Mouse (Mus musculus): ENCODE data around the gene Ttll13. TPM values are rescaled to one million over a fixed set of nuclear protein-coding genes. Genes with fewer than 3 reads are reported as not detected.

Ttll13 gene
- polyA plus RNA-seq (2014; fragmentation: Nextera tagmentation; extraction: Ambion mirVana): 0.31 and 0.51 TPM in 2 replicates

GRCm38 (mm10) chr7:80246148-80246721 is at the start of gene Ttll13:
Gene Ttll13 (plus strand): TSS chr7:80246376.
- ATAC-seq (replicated peaks; ENCODE audit: insufficient number of reproducible peaks, low FRiP score, low TSS enrichment): peak; percentile 97
- peak within 1 kb of the TSS; percentile 54 for H3K4me3 ChIP-seq (ENCODE audit: low read depth, low read length)
- peaks cover 2% of the 10 kb centered on the region; the same call in 1 of the 2 replicates for H3K4me1 ChIP-seq (ENCODE audit: control insufficient read depth, insufficient read depth, low read length)
- peak within 1 kb of the TSS; percentile 65 for H3K4me2 ChIP-seq
- H3K27ac ChIP-seq (ENCODE audit: low read depth, low read length): peak within 1 kb of the TSS; percentile 86
- peak within 1 kb of the TSS; percentile 66 for H3K9ac ChIP-seq (ENCODE audit: low read depth, low read length)
- H3K9me3 ChIP-seq (replicated peaks; ENCODE audit: control insufficient read depth, low read length): no peaks in the 10 kb centered on the region
- H3K27me3 ChIP-seq (ENCODE audit: control insufficient read depth, insufficient read depth, low read length): no peaks in the 10 kb centered on the region
- under 1% methylated on average over 48 of the region's 48 CpGs for WGBS (ENCODE audit: insufficient replicate concordance)
- H3K36me3 ChIP-seq (ENCODE audit: control insufficient read depth, insufficient read depth, low read length): no peaks in the 10 kb centered on the region

DNA sequence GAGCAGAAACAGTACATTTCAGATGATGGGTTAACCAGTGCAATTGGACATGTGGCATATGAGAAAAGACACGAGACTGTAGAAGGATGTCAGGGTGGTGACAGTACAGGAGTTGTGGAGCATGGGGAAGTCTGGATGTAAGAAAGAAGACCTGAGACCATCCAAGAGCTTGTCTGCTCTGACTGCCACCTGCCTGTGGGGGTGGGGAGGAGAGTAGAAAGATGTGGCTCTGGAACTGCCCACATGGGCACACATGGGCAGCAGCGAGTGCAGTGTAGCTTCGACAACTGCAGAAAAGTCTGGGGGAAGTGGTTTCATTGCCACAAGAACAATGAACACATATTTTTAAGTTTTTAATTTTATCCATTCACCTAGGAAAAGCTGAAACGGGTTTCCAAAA is 48.8 kb upstream of the Ttll13 start:
- no peak overlapping the region for H3K27ac ChIP-seq (ENCODE audit: low read depth, low read length)
- WGBS (ENCODE audit: insufficient replicate concordance): 20% methylated on average over 4 of the region's 4 CpGs
- H3K9me3 ChIP-seq (replicated peaks; ENCODE audit: control insufficient read depth, low read length): no peaks in the 10 kb centered on the region
- H3K27me3 ChIP-seq (ENCODE audit: control insufficient read depth, insufficient read depth, low read length): no peaks in the 10 kb centered on the region
- H3K9ac ChIP-seq (ENCODE audit: low read depth, low read length): peak overlapping the region; percentile 82; the same call in 1 of the 2 replicates
- no peak for ATAC-seq (replicated peaks; ENCODE audit: insufficient number of reproducible peaks, low FRiP score, low TSS enrichment)
- H3K4me2 ChIP-seq: peak overlapping the region; percentile 95
- H3K4me1 ChIP-seq (ENCODE audit: control insufficient read depth, insufficient read depth, low read length): peaks cover 19% of the 10 kb centered on the region
- H3K36me3 ChIP-seq (ENCODE audit: control insufficient read depth, insufficient read depth, low read length): no peaks in the 10 kb centered on the region
- H3K4me3 ChIP-seq (ENCODE audit: low read depth, low read length): peak overlapping the region; percentile 68; the same call in 1 of the 2 replicates

- H3K4me3 ChIP-seq (ENCODE audit: low read depth, low read length): peak overlapping the region; percentile 68
- no peaks in the 10 kb centered on the region for H3K27me3 ChIP-seq (ENCODE audit: control insufficient read depth, insufficient read depth, low read length)
- peak overlapping the region; percentile 95 for H3K4me2 ChIP-seq
- H3K9ac ChIP-seq (ENCODE audit: low read depth, low read length): peak overlapping the region; percentile 82
- H3K4me1 ChIP-seq (ENCODE audit: control insufficient read depth, insufficient read depth, low read length): peaks cover 18% of the 10 kb centered on the region
- H3K9me3 ChIP-seq (replicated peaks; ENCODE audit: control insufficient read depth, low read length): no peaks in the 10 kb centered on the region
- no peaks in the 10 kb centered on the region for H3K36me3 ChIP-seq (ENCODE audit: control insufficient read depth, insufficient read depth, low read length)
- ATAC-seq (replicated peaks; ENCODE audit: insufficient number of reproducible peaks, low FRiP score, low TSS enrichment): peak; percentile 84
- WGBS (ENCODE audit: insufficient replicate concordance): under 1% methylated on average over 64 of the region's 74 CpGs
- peak overlapping the region; percentile 82 for H3K27ac ChIP-seq (ENCODE audit: low read depth, low read length)
Observed at GRCm38 (mm10) chr7:80197941-80198778, 48.0 kb upstream of the Ttll13 start.

DNA sequence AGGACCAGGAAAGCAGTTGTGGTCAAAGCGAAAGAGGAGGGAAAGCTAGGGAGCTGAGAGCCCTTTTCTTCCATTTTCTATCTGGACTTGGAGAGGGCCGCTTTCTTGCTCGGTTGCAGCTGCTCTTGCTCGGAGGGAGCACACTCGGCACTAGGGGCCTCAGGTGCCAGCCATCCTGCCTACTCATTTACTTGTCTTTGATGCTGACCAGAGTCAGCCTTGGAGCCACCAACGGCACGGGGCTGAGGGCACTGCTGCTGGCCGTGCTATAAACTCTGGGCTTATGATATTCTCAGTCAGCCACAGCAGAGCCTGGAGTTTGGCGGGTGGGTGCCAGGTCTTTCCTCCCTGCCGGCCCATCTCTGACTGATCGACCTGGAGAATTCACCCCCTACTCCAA is 47.3 kb upstream of the Ttll13 start:
- Histone ChIP-seq H3K27me3 (ENCODE audit: control insufficient read depth, insufficient read depth, low read length) (no peaks in the 10 kb centered on the region), H3K4me1 (ENCODE audit: control insufficient read depth, insufficient read depth, low read length) (peaks cover 23% of the 10 kb centered on the region), H3K4me3 (ENCODE audit: low read depth, low read length) (peak overlapping the region; percentile 68), H3K27ac (ENCODE audit: low read depth, low read length) (peak overlapping the region; percentile 82), H3K36me3 (ENCODE audit: control insufficient read depth, insufficient read depth, low read length) (no peaks in the 10 kb centered on the region), H3K4me2 (peak overlapping the region; percentile 95), H3K9ac (ENCODE audit: low read depth, low read length) (peak overlapping the region; percentile 82), H3K9me3 (replicated peaks; ENCODE audit: control insufficient read depth, low read length) (no peaks in the 10 kb centered on the region)
- no peak for ATAC-seq (replicated peaks; ENCODE audit: insufficient number of reproducible peaks, low FRiP score, low TSS enrichment)
- WGBS (ENCODE audit: insufficient replicate concordance): under 1% methylated on average over 11 of the region's 11 CpGs

DNA sequence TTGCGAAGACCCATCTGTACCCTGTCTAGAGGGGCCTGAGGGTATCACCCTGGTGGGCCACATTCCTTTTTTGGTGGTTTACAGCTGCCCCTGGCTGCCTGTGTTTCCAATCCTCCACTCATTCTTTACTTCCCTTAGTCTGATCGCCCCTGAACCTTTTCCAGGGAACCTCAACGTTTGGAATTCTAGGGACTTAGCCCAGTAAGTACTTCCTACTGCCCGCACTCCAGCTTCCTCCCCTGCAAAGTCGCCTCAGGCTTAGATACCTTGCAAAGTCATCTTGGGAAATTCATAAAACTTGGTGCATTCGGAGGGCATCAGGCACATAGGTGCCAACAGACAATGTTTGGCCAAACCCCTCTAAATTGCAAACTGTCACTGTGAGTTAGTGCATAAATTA is 46.9 kb upstream of the Ttll13 start:
- no peak for ATAC-seq (replicated peaks; ENCODE audit: insufficient number of reproducible peaks, low FRiP score, low TSS enrichment)
- Histone ChIP-seq H3K4me2 (peak overlapping the region; percentile 95), H3K27me3 (ENCODE audit: control insufficient read depth, insufficient read depth, low read length) (no peaks in the 10 kb centered on the region), H3K4me3 (ENCODE audit: low read depth, low read length) (peak overlapping the region; percentile 68), H3K36me3 (ENCODE audit: control insufficient read depth, insufficient read depth, low read length) (no peaks in the 10 kb centered on the region), H3K9me3 (replicated peaks; ENCODE audit: control insufficient read depth, low read length) (no peaks in the 10 kb centered on the region), H3K9ac (ENCODE audit: low read depth, low read length) (peak overlapping the region; percentile 82), H3K4me1 (ENCODE audit: control insufficient read depth, insufficient read depth, low read length) (peaks cover 23% of the 10 kb centered on the region), H3K27ac (ENCODE audit: low read depth, low read length) (peak overlapping the region; percentile 82; the same call in 1 of the 2 replicates)
- WGBS (ENCODE audit: insufficient replicate concordance): 38% methylated on average over 6 of the region's 6 CpGs

GRCm38 (mm10) chr7:80199851-80200587 is 46.2 kb upstream of the Ttll13 start:
- H3K9me3 ChIP-seq (replicated peaks; ENCODE audit: control insufficient read depth, low read length): no peaks in the 10 kb centered on the region
- H3K4me2 ChIP-seq: no peak overlapping the region
- no peaks in the 10 kb centered on the region for H3K27me3 ChIP-seq (ENCODE audit: control insufficient read depth, insufficient read depth, low read length)
- no peak for ATAC-seq (replicated peaks; ENCODE audit: insufficient number of reproducible peaks, low FRiP score, low TSS enrichment)
- peaks cover 23% of the 10 kb centered on the region for H3K4me1 ChIP-seq (ENCODE audit: control insufficient read depth, insufficient read depth, low read length)
- H3K27ac ChIP-seq (ENCODE audit: low read depth, low read length): no peak overlapping the region
- no peak overlapping the region for H3K4me3 ChIP-seq (ENCODE audit: low read depth, low read length)
- 74% methylated on average over 11 of the region's 11 CpGs for WGBS (ENCODE audit: insufficient replicate concordance)
- H3K36me3 ChIP-seq (ENCODE audit: control insufficient read depth, insufficient read depth, low read length): no peaks in the 10 kb centered on the region
- H3K9ac ChIP-seq (ENCODE audit: low read depth, low read length): no peak overlapping the region

DNA sequence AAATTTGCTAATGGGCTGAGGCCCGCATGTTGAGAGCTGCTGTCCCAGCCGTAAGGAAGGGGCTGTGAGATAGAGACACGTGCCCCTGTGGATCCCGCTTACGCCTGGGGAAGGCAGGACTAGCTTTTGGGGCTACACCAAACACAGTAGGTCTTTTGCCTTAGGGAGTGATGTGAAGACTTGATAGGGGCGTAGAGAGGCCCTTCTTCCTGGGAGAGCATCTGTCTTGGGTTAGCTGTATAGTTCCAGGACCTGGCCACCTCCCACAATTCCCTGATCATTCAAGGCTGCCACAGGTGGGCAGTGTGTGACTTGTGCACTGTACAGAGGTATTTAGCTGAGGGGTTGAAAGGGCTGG is 45.6 kb upstream of the Ttll13 start:
- no peaks in the 10 kb centered on the region; the same call in 1 of the 2 replicates for H3K36me3 ChIP-seq (ENCODE audit: control insufficient read depth, insufficient read depth, low read length)
- H3K9me3 ChIP-seq (replicated peaks; ENCODE audit: control insufficient read depth, low read length): no peaks in the 10 kb centered on the region
- WGBS (ENCODE audit: insufficient replicate concordance): 84% methylated on average over 6 of the region's 6 CpGs
- peaks cover 25% of the 10 kb centered on the region for H3K4me1 ChIP-seq (ENCODE audit: control insufficient read depth, insufficient read depth, low read length)
- no peaks in the 10 kb centered on the region for H3K27me3 ChIP-seq (ENCODE audit: control insufficient read depth, insufficient read depth, low read length)
- H3K4me3 ChIP-seq (ENCODE audit: low read depth, low read length): no peak overlapping the region
- no peak for ATAC-seq (replicated peaks; ENCODE audit: insufficient number of reproducible peaks, low FRiP score, low TSS enrichment)
- H3K9ac ChIP-seq (ENCODE audit: low read depth, low read length): no peak overlapping the region
- H3K4me2 ChIP-seq: no peak overlapping the region
- H3K27ac ChIP-seq (ENCODE audit: low read depth, low read length): no peak overlapping the region

GRCm38 (mm10) chr7:80200963-80201539 is 45.1 kb upstream of the Ttll13 start:
- H3K4me1 ChIP-seq (ENCODE audit: control insufficient read depth, insufficient read depth, low read length): peaks cover 28% of the 10 kb centered on the region
- WGBS (ENCODE audit: insufficient replicate concordance): 90% methylated on average over 5 of the region's 5 CpGs

More at GRCm38 (mm10) chr7:80200963-80201539, 45.1 kb upstream of the Ttll13 start:
- Histone ChIP-seq H3K9ac (ENCODE audit: low read depth, low read length) (no peak overlapping the region), H3K36me3 (ENCODE audit: control insufficient read depth, insufficient read depth, low read length) (no peaks in the 10 kb centered on the region; the same call in 1 of the 2 replicates), H3K9me3 (replicated peaks; ENCODE audit: control insufficient read depth, low read length) (no peaks in the 10 kb centered on the region), H3K4me3 (ENCODE audit: low read depth, low read length) (no peak overlapping the region), H3K27ac (ENCODE audit: low read depth, low read length) (no peak overlapping the region), H3K27me3 (ENCODE audit: control insufficient read depth, insufficient read depth, low read length) (no peaks in the 10 kb centered on the region), H3K4me2 (no peak overlapping the region)
- no peak for ATAC-seq (replicated peaks; ENCODE audit: insufficient number of reproducible peaks, low FRiP score, low TSS enrichment)

All from heart, embryonic 11.5 days (tissue).